Mouse (Mus musculus) myocyte (in vitro differentiated cells): ENCODE data around the gene Lurap1l. TPM values are rescaled to one million over a fixed set of nuclear protein-coding genes. Genes with fewer than 3 reads are reported as not detected.

Source experiments
- H3K27me3 ChIP-seq: one replicate; pipeline ENCODE4 v1.6.1; 2011; ENCODE audit not compliant: control insufficient read depth, insufficient read depth, insufficient read length
- H3K36me3 ChIP-seq: one replicate; pipeline ENCODE4 v1.6.1; 2011; ENCODE audit not compliant: control insufficient read depth, insufficient read depth
- H3K4me2 ChIP-seq: one replicate; pipeline ENCODE4 v1.6.1; 2011; ENCODE audit warnings: low read depth, control low read depth
- H3K4me3 ChIP-seq: one replicate; pipeline ENCODE4 v1.5.1; 2011; ENCODE audit warnings: mild to moderate bottlenecking, control low read depth, moderate library complexity
- H3K79me2 ChIP-seq: one replicate; pipeline ENCODE4 v1.6.1; 2011; ENCODE audit not compliant: control insufficient read depth, insufficient read depth
- H3ac ChIP-seq: one replicate; pipeline ENCODE4 v1.6.1; 2011; ENCODE audit not compliant: control insufficient read depth, insufficient read length
- CEBPB ChIP-seq: IDR thresholded peaks from 2 replicates; pipeline ENCODE4 v1.6.1; 2011; ENCODE audit warnings: mild to moderate bottlenecking, moderate library complexity; ENCODE audit not compliant: poor library complexity, insufficient read depth, severe bottlenecking
- E2F4 ChIP-seq: IDR thresholded peaks from one replicate; pipeline ENCODE4 v1.6.1; 2011; ENCODE audit warnings: mild to moderate bottlenecking, control low read depth, moderate library complexity; ENCODE audit not compliant: insufficient read depth
- MAX ChIP-seq: IDR thresholded peaks from one replicate; pipeline ENCODE4 v1.6.1; 2011; ENCODE audit warnings: low read depth, mild to moderate bottlenecking, control low read depth
- MYOD1 ChIP-seq, 3 experiments: IDR thresholded peaks; one replicate each; pipeline ENCODE4 v1.6.1; 2011; ENCODE audit warnings: control low read depth in 2 of 3, low read depth in 2 of 3, mild to moderate bottlenecking in 2 of 3, moderate library complexity in 1 of 3; ENCODE audit not compliant: insufficient read length in 2 of 3, control insufficient read depth in 1 of 3
- MYOG ChIP-seq, 3 experiments: IDR thresholded peaks; one replicate each; pipeline ENCODE4 v1.6.1; 2011; ENCODE audit warnings: control low read depth in 2 of 3, low read depth in 2 of 3, mild to moderate bottlenecking in 2 of 3; ENCODE audit not compliant: insufficient read length in 2 of 3, control insufficient read depth in 1 of 3, insufficient read depth in 1 of 3
- POLR2A ChIP-seq: IDR thresholded peaks from one replicate; pipeline ENCODE4 v1.6.1; 2011; ENCODE audit warnings: low read depth, mild to moderate bottlenecking, control low read depth, moderate library complexity; ENCODE audit not compliant: insufficient read length
- POLR2AphosphoS2 ChIP-seq: IDR thresholded peaks from one replicate; pipeline ENCODE4 v1.6.1; 2011; ENCODE audit warnings: low read depth, control low read depth; ENCODE audit not compliant: insufficient read length
- REST ChIP-seq: IDR thresholded peaks from one replicate; pipeline ENCODE4 v1.6.1; 2011; ENCODE audit warnings: mild to moderate bottlenecking, control low read depth, moderate library complexity; ENCODE audit not compliant: insufficient read depth, insufficient read length
- SRF ChIP-seq: IDR thresholded peaks from one replicate; pipeline ENCODE4 v1.6.1; 2011; ENCODE audit warnings: low read depth; ENCODE audit not compliant: control insufficient read depth, insufficient read length
- TCF12 ChIP-seq: IDR thresholded peaks from one replicate; pipeline ENCODE4 v1.6.1; 2011; ENCODE audit warnings: mild to moderate bottlenecking, control low read depth; ENCODE audit not compliant: poor library complexity, insufficient read depth, severe bottlenecking
- TCF3 ChIP-seq: IDR thresholded peaks from one replicate; pipeline ENCODE4 v1.6.1; 2011; ENCODE audit warnings: low read depth, control low read depth; ENCODE audit not compliant: insufficient read length
- USF1 ChIP-seq: IDR thresholded peaks from one replicate; pipeline ENCODE4 v1.6.1; 2011; ENCODE audit warnings: low read depth, mild to moderate bottlenecking, control low read depth, moderate library complexity
- polyA plus RNA-seq: library from polyadenylated mRNA; unstranded; fragments of >200 nt; fragmentation: generic; extraction: Trizol; gene quantifications from one replicate; pipeline ENCODE4 v1.2.1, GENCODE M21; 2012; ENCODE audit warnings: missing spikeins

The Lurap1l gene
- polyA plus RNA-seq, 1 experiment, result 15.9 TPM

DNA sequence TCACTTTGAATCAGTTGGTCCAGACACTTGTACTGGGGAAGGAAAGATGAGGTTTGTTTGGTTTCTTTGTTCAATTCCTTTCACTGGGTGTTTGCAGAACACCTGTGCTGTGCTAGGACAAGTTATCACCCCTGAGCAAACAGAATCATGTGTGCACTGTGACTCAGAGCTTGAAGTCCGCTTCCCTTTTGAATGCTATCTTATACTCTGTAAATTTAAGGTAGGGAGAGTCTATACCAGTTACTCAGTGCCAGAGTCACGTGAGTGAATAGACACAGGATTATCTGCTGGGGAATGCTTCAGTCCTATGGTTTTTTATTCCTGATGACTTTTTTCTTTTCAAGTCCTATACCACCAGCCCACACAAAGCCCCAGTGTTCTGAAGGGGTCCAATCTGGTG lies 39.3 kb downstream of the Lurap1l start:
- no peaks in the 10 kb centered on the region for H3K27me3 ChIP-seq
- TF ChIP-seq POLR2AphosphoS2 (no peak), MYOD1 (IDR thresholded peaks at IDR 0.05; ENCODE audit: control insufficient read depth in 1 of 3, insufficient read length in 2 of 3, low read depth in 2 of 3) (peak in 1 of 3 experiments; percentile 18), USF1 (peak; percentile 79), TCF12 (no peak), E2F4 (no peak), CEBPB (no peak), MYOG (IDR thresholded peaks at IDR 0.05; ENCODE audit: control insufficient read depth in 1 of 3, insufficient read depth in 1 of 3, insufficient read length in 2 of 3, low read depth in 2 of 3) (no peak), MAX (no peak), REST (no peak), SRF (no peak)

DNA sequence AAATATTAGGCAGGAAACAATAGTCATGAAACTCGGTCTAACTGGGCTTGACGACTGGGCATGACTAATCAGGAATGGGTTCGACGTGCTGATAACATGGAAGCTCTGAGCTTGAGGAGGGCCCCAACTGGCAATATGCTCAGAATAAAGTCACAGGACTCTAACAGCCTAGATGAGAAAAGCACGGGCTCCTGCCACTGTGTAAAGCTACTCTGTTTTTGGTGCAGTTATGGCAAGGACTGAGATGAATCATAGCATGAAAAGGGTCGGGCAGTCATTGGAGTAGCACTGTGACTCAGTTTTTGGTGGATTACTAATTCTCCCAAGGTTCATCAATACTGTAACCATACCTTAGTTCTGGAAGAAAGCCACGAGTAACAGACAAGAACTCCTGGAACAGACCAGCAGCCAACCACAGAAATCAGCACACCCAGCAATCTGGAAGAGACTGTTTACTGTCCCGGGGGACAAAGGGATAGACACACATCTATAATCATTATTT lies 39.9 kb downstream of the Lurap1l start:
- H3ac ChIP-seq, result no peak overlapping the region
- H3K4me3 ChIP-seq, result no peak overlapping the region
- TF ChIP-seq USF1 (no peak), CEBPB (0 out of 2 replicates have a peak, but pooled peaks have one; percentile 1), SRF (no peak), POLR2AphosphoS2 (no peak)
- peak overlapping the region; percentile 71 for H3K4me2 ChIP-seq
- peaks cover 57% of the 10 kb centered on the region for H3K79me2 ChIP-seq
- peaks cover 8% of the 10 kb centered on the region for H3K36me3 ChIP-seq
- no peaks in the 10 kb centered on the region for H3K27me3 ChIP-seq

More for the DNA sequence above, 39.3 kb downstream of the Lurap1l start:
- Histone ChIP-seq H3K4me3 (no peak overlapping the region), H3K36me3 (peaks cover 6% of the 10 kb centered on the region), H3K79me2 (peaks cover 57% of the 10 kb centered on the region), H3K4me2 (peak overlapping the region; percentile 71), H3ac (no peak overlapping the region)

DNA sequence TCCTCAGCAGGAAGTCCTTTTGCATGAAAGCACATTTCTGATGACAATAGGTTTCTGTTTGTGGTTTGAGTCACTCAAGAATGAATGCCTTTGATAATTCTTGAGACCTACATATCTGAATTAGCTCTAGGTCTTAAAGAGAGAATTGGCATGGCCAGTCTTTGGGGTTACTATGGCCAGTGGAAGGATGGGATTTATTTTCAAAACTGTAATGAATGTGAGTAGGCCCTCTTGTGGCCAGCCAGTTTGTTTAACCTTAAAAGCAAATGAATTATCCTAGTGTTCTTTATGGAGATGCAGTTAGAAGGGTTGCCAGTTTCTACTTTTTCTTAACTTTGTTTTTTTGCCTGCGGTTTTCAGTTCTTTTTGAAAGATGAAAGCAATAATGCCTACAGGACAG lies 42.2 kb downstream of the Lurap1l start:
- Histone ChIP-seq H3ac (no peak overlapping the region), H3K79me2 (peaks cover 34% of the 10 kb centered on the region), H3K4me3 (no peak overlapping the region), H3K27me3 (no peaks in the 10 kb centered on the region), H3K4me2 (peak overlapping the region; percentile 5), H3K36me3 (peaks cover 8% of the 10 kb centered on the region)
- TF ChIP-seq MYOG (IDR thresholded peaks at IDR 0.05; ENCODE audit: control insufficient read depth in 1 of 3, insufficient read depth in 1 of 3, insufficient read length in 2 of 3, low read depth in 2 of 3) (no peak), POLR2AphosphoS2 (no peak), CEBPB (no peak), REST (no peak), TCF3 (no peak), SRF (no peak), POLR2A (no peak), E2F4 (no peak), MYOD1 (IDR thresholded peaks at IDR 0.05; ENCODE audit: control insufficient read depth in 1 of 3, insufficient read length in 2 of 3, low read depth in 2 of 3) (no peak), MAX (no peak), USF1 (no peak), TCF12 (no peak)

DNA sequence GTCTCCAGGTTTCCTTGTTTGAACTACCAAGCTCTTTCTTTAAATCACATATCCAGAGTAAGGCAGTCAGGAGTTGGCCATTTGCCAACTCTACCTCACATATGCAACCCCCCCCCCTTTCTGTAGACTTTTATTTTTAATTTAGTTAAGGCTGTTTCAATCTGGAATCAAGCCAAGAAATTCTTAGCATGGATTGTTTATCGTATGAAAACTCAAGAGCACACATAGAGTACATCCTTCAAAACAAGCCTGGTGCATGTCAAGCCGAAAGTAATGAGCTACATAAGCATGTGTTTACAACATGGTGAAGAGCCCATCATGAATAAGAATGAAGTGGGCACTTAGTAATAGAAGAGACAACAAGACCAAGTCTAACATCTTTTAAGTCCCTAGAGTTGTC lies 45.5 kb downstream of the Lurap1l start:
- no peak overlapping the region for H3K4me2 ChIP-seq
- H3K4me3 ChIP-seq, result no peak overlapping the region
- no peak overlapping the region for H3ac ChIP-seq
- no peaks in the 10 kb centered on the region for H3K27me3 ChIP-seq
- H3K36me3 ChIP-seq, result peaks cover 8% of the 10 kb centered on the region
- H3K79me2 ChIP-seq, result peaks cover 11% of the 10 kb centered on the region
- TF ChIP-seq POLR2A, result no peak
- TF ChIP-seq E2F4, result no peak
- TF ChIP-seq TCF12, result no peak
- no peak for TF ChIP-seq POLR2AphosphoS2
- no peak for TF ChIP-seq MAX

DNA sequence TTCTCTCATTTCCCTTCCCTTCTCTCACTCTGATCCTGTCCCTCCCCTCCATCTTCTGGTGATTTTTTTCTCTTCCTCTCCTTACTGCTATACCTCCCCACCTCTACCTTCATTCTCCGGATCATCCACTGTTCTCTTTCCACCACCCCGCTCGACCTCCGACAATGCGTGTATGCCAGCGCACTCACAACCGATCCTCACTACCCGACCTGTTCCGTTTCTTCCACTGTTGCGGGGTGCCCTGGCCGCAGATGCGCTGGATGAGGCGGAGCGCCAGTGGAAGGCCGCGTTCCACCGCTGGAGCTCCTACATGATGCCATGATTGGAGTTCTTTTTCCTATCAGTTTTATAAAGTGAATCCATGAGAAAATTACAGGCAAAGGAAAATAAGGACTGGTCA lies 57.1 kb downstream of the Lurap1l start:
- no peak overlapping the region for H3K4me3 ChIP-seq
- H3K27me3 ChIP-seq, result no peaks in the 10 kb centered on the region
- H3ac ChIP-seq, result no peak overlapping the region
- no peaks in the 10 kb centered on the region for H3K36me3 ChIP-seq
- no peak for TF ChIP-seq E2F4
- no peak for TF ChIP-seq MYOG (IDR thresholded peaks at IDR 0.05; ENCODE audit: control insufficient read depth in 1 of 3, insufficient read depth in 1 of 3, insufficient read length in 2 of 3, low read depth in 2 of 3)
- TF ChIP-seq MYOD1 (IDR thresholded peaks at IDR 0.05; ENCODE audit: control insufficient read depth in 1 of 3, insufficient read length in 2 of 3, low read depth in 2 of 3), result no peak
- TF ChIP-seq POLR2AphosphoS2, result no peak
- no peak for TF ChIP-seq USF1
- no peak for TF ChIP-seq POLR2A
- TF ChIP-seq TCF3, result no peak
- TF ChIP-seq MAX, result no peak
- no peak for TF ChIP-seq REST
- TF ChIP-seq CEBPB, result no peak
- TF ChIP-seq SRF, result no peak
- no peak for TF ChIP-seq TCF12
- H3K79me2 ChIP-seq, result no peaks in the 10 kb centered on the region
- H3K4me2 ChIP-seq, result no peak overlapping the region
